Mouse (Mus musculus) forebrain, embryonic 10.5 days (tissue): Measurements from ENCODE around the gene Nln. TPM values are rescaled to one million over a fixed set of nuclear protein-coding genes. Genes with fewer than 3 reads are reported as not detected.

Source experiments
- DNase-seq: peaks from one replicate; pipeline ENCODE4 v3.0.0-alpha.2; 2017; ENCODE audit warnings: low spot score; ENCODE audit errors: extremely low spot score
- H3K27ac ChIP-seq: fragments of 300-500 bp; sonication (generic); 2 replicates; pipeline ENCODE4 v1.5.1; 2016; ENCODE audit warnings: mild to moderate bottlenecking
- H3K27me3 ChIP-seq: fragments of 300-500 bp; sonication (generic); 2 replicates; pipeline ENCODE4 v1.6.1; 2016; ENCODE audit warnings: mild to moderate bottlenecking; ENCODE audit not compliant: poor library complexity, severe bottlenecking
- H3K36me3 ChIP-seq: fragments of 300-500 bp; sonication (generic); replicated peaks from 2 replicates; pipeline ENCODE4 v1.6.1; 2016; ENCODE audit warnings: mild to moderate bottlenecking, moderate library complexity
- H3K4me1 ChIP-seq: fragments of 300-500 bp; sonication (generic); 2 replicates; pipeline ENCODE4 v1.6.1; 2016
- H3K4me3 ChIP-seq: fragments of 300-500 bp; sonication (generic); 2 replicates; pipeline ENCODE4 v1.5.1; 2016; ENCODE audit warnings: mild to moderate bottlenecking, moderate library complexity
- H3K9me3 ChIP-seq: fragments of 300-500 bp; sonication (generic); 2 replicates; pipeline ENCODE4 v1.6.1; 2016; ENCODE audit warnings: mild to moderate bottlenecking, moderate library complexity
- WGBS: fragments of 180-500 bp; shearing (Covaris S2); methylation state at CpG from one replicate; pipeline ENCODE4 v1.1.7; 2016; 5-methylcytosine and 5-hydroxymethylcytosine counted together
- polyA plus RNA-seq: library from polyadenylated mRNA; unstranded; fragments of >200 nt; fragmentation: Nextera tagmentation; extraction: Ambion mirVana; gene quantifications from 2 replicates; pipeline ENCODE4 v1.2.1, GENCODE M21; 2016

Gene Nln
- polyA plus RNA-seq, 1 experiment from 2014 or later: 17.1 TPM

GRCm38 (mm10) chr13:104058761-104059160, 50.7 kb downstream of the Nln start:
- no peak for DNase-seq
- Histone ChIP-seq H3K27ac (no peak overlapping the region), H3K4me3 (no peak overlapping the region), H3K9me3 (no peaks in the 10 kb centered on the region), H3K36me3 (peaks cover 26% of the 10 kb centered on the region), H3K4me1 (peaks cover 18% of the 10 kb centered on the region), H3K27me3 (no peaks in the 10 kb centered on the region)
- WGBS: 96% methylated on average over 9 of the region's 9 CpGs

GRCm38 (mm10) chr13:104052271-104052753, 57.1 kb downstream of the Nln start:
- Histone ChIP-seq H3K36me3 (peaks cover 25% of the 10 kb centered on the region), H3K27me3 (no peaks in the 10 kb centered on the region), H3K4me1 (no peaks in the 10 kb centered on the region), H3K4me3 (no peak overlapping the region), H3K27ac (no peak overlapping the region), H3K9me3 (no peaks in the 10 kb centered on the region)
- 92% methylated on average over 9 of the region's 9 CpGs for WGBS
- DNase-seq: no peak

DNA sequence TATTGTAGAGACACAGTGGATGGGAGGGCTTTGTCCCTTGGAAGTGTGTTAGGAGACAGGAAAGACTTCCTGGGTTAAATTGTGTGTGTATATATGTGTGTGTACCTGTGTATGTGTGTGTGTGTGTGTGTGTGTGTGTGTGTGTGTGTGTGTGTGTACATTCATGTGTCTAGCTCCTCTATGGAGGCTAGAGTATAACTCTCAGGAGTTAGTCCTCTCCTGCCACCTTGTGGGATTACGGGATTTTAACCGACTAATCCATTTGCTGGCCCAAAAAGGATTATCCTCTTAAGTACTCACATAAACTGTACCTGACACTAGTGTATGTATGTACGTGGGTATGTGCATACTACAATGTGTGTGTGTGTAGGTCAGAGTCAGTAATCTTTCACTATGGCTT, 60.6 kb downstream of the Nln start:
- Histone ChIP-seq H3K36me3 (peaks cover 15% of the 10 kb centered on the region), H3K27me3 (no peaks in the 10 kb centered on the region), H3K4me1 (no peaks in the 10 kb centered on the region), H3K27ac (no peak overlapping the region), H3K9me3 (no peaks in the 10 kb centered on the region), H3K4me3 (no peak overlapping the region)
- 60% methylated on average over 3 of the region's 3 CpGs for WGBS
- no peak for DNase-seq

DNA sequence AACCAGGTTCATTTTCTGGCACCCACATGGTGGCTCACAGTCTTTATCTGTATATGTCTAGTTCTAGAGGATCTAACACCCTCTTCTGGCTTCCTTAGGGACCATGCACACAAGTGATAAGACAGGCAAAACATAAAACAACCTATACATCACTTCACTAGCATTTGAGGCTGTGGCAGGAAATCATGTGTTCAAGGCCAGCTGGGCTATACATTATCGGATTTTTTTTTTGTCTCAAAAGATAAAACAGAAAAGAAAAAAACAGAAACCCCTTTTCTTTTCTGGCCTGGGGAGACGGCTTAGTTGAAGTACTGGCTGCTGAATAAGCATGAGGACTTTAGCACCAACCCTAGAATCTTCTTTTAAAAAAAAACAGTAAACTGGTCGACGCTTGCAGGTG, 64.3 kb downstream of the Nln start:
- no peak overlapping the region for H3K4me3 ChIP-seq
- no peaks in the 10 kb centered on the region for H3K9me3 ChIP-seq
- no peaks in the 10 kb centered on the region for H3K27me3 ChIP-seq
- H3K27ac ChIP-seq: no peak overlapping the region
- no peak for DNase-seq
- H3K36me3 ChIP-seq: peaks cover 6% of the 10 kb centered on the region
- WGBS: 86% methylated on average over 4 of the region's 4 CpGs
- H3K4me1 ChIP-seq: no peaks in the 10 kb centered on the region

GRCm38 (mm10) chr13:104044332-104044731, 65.1 kb downstream of the Nln start:
- H3K27me3 ChIP-seq: no peaks in the 10 kb centered on the region
- H3K9me3 ChIP-seq: no peaks in the 10 kb centered on the region
- H3K27ac ChIP-seq: no peak overlapping the region
- H3K4me3 ChIP-seq: no peak overlapping the region
- H3K4me1 ChIP-seq: no peaks in the 10 kb centered on the region
- no peak for DNase-seq
- 0 out of 2 replicates have a peak, but pooled peaks cover 3% of the 10 kb centered on the region for H3K36me3 ChIP-seq
- 88% methylated on average over 4 of the region's 4 CpGs for WGBS

- DNase-seq: no peak
- 93% methylated on average over 8 of the region's 8 CpGs for WGBS
- Histone ChIP-seq H3K4me3 (no peak overlapping the region), H3K27ac (no peak overlapping the region), H3K27me3 (no peaks in the 10 kb centered on the region), H3K9me3 (no peaks in the 10 kb centered on the region), H3K36me3 (0 out of 2 replicates have a peak, but pooled peaks cover 3% of the 10 kb centered on the region), H3K4me1 (peaks cover 7% of the 10 kb centered on the region)
Observed at GRCm38 (mm10) chr13:104042738-104043137, 66.7 kb downstream of the Nln start.

DNA sequence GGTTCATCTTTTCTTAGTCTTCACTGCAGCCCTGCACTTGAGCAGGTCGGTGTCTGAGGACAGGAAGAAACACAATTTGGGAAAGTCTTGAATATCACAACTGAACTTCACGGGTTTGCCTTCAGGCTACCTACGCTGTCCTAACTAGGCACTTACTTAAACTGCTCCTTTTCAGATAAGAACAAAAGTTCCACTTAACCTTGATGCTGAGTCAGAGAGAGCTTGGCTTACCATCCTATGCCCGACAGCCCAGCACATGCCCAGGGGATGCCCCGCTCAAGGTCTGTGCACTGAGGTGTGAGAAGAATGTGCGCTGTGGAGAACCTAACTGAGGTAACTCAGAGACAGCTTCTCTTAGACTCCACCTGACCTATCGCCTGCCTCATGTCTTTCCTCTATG, 67.9 kb downstream of the Nln start:
- H3K27me3 ChIP-seq: no peaks in the 10 kb centered on the region
- H3K9me3 ChIP-seq: no peaks in the 10 kb centered on the region
- peaks cover 19% of the 10 kb centered on the region for H3K4me1 ChIP-seq
- WGBS: 95% methylated on average over 7 of the region's 7 CpGs
- H3K36me3 ChIP-seq: 0 out of 2 replicates have a peak, but pooled peaks cover 3% of the 10 kb centered on the region
- DNase-seq: no peak
- H3K4me3 ChIP-seq: no peak overlapping the region
- no peak overlapping the region for H3K27ac ChIP-seq

DNA sequence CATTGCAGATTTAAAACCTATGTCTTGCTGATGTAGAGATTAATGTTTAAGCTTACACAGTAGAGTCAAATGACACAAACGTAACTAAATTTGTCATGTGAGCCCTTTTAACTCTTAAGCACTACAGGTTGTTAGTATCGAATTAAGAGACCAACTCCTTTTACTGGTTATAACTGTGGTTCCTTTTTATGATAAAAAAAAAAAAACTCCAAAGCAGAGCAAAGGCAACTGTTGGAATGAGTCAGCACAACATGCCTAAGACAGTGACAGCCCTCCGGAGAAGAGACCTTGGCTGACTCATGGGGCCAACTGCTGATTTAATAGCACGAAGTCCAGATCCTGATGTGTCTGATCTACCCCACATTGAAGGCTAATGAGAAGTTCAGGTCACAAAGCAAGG, 68.5 kb downstream of the Nln start:
- peaks cover 22% of the 10 kb centered on the region for H3K4me1 ChIP-seq
- no peak overlapping the region for H3K27ac ChIP-seq
- H3K36me3 ChIP-seq: 0 out of 2 replicates have a peak, but pooled peaks cover 3% of the 10 kb centered on the region
- 88% methylated on average over 4 of the region's 4 CpGs for WGBS
- no peaks in the 10 kb centered on the region for H3K27me3 ChIP-seq
- H3K9me3 ChIP-seq: no peaks in the 10 kb centered on the region
- H3K4me3 ChIP-seq: no peak overlapping the region
- DNase-seq: no peak

DNA sequence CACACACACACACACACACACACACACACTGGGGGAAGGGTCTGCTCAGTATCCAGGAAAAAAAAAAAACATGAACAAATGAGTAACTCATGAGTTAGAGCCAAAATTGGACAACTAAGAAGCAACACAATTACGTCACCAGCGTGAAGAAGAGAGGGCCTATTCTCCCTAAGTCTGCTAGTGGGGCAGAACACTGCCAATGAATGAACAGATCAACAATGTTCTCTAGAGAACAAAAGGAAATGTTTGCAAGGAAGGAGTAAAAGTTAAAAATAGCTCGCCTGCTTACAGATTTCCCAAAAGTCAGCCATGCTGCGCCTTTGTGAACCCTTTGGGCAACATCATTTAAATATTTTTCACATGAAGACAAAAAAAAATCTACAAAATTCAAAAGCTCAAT, 69.6 kb downstream of the Nln start:
- WGBS: 80% methylated on average over 4 of the region's 4 CpGs

DNA sequence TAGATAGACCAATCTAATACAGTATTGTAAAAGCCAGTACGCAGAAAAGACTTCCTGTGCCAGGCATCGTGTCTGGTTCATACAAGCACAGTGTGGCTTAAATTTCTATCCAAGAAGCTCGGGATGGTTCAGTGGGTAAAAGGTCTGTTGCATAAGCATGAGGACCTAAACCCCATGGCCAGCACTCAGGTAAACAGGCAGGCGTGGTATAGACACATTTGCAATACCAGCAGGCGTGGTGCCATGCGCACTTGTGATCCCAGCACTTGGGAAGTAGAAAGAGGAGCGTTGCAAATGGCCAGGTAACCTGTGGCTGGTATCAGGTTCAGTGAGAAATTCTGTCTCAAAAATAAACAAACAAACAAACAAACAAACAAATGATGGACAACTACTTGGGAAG, 70.5 kb downstream of the Nln start:
- Histone ChIP-seq H3K27ac (no peak overlapping the region; the same call in 1 of the 2 replicates), H3K4me3 (no peak overlapping the region), H3K9me3 (no peaks in the 10 kb centered on the region), H3K27me3 (no peaks in the 10 kb centered on the region), H3K4me1 (peaks cover 30% of the 10 kb centered on the region), H3K36me3 (0 out of 2 replicates have a peak, but pooled peaks cover 3% of the 10 kb centered on the region)
- WGBS: 91% methylated on average over 7 of the region's 7 CpGs
- DNase-seq: no peak

More for the DNA sequence above, 69.6 kb downstream of the Nln start:
- H3K27me3 ChIP-seq: no peaks in the 10 kb centered on the region
- no peak overlapping the region for H3K27ac ChIP-seq
- no peak for DNase-seq
- H3K4me3 ChIP-seq: no peak overlapping the region
- H3K9me3 ChIP-seq: no peaks in the 10 kb centered on the region
- H3K36me3 ChIP-seq: 0 out of 2 replicates have a peak, but pooled peaks cover 3% of the 10 kb centered on the region
- H3K4me1 ChIP-seq: peaks cover 23% of the 10 kb centered on the region

- H3K9me3 ChIP-seq: no peaks in the 10 kb centered on the region
- no peak overlapping the region for H3K4me3 ChIP-seq
Observed at GRCm38 (mm10) chr13:104038358-104038757, 71.1 kb downstream of the Nln start.

GRCm38 (mm10) chr13:104037531-104038290, 71.7 kb downstream of the Nln start:
- peak overlapping the region; percentile 60 for H3K27ac ChIP-seq
- 65% methylated on average over 9 of the region's 9 CpGs for WGBS
- peaks cover 33% of the 10 kb centered on the region for H3K4me1 ChIP-seq
- H3K9me3 ChIP-seq: no peaks in the 10 kb centered on the region
- no peaks in the 10 kb centered on the region for H3K27me3 ChIP-seq
- H3K4me3 ChIP-seq: no peak overlapping the region
- 0 out of 2 replicates have a peak, but pooled peaks cover 1% of the 10 kb centered on the region for H3K36me3 ChIP-seq
- DNase-seq: no peak

More at GRCm38 (mm10) chr13:104038358-104038757, 71.1 kb downstream of the Nln start:
- 84% methylated on average over 7 of the region's 7 CpGs for WGBS
- H3K27ac ChIP-seq: peak overlapping the region; percentile 60
- H3K36me3 ChIP-seq: 0 out of 2 replicates have a peak, but pooled peaks cover 3% of the 10 kb centered on the region
- peaks cover 30% of the 10 kb centered on the region for H3K4me1 ChIP-seq
- H3K27me3 ChIP-seq: no peaks in the 10 kb centered on the region
- DNase-seq: no peak
